Mouse (Mus musculus): ENCODE measurements at regions not wholly inside any gene's neighbourhood (a gene's known extent, or its start where the extent isn't known, plus 50 kb on each side); places are given as distances from the start of the nearest gene placed in this dataset.

DNA sequence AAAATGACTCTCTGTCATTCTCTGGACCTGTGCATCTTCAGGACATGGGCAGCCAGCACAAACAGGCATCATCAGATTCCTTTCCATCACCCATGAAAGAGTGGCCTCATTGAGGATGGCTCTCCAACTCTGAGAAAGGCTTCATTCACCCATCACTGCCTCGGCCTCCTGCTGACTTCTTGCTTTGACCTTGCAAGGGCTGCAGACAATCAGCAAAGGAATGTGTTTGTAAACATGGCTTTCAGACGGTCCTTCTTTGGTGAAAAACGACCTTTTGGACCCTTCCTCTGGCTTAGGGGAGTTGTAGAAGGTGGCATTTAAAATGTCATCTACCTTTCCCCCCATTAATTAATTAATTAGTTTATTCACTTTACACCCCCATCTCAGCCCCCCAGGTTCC lies 134.3 kb downstream of the Moxd1 start:
- Histone ChIP-seq H3K4me2 (ENCODE audit: low read depth, low read length) (no peak overlapping the region), H3K27ac (ENCODE audit: low read length) (no peak overlapping the region), H3K27me3 (ENCODE audit: control insufficient read depth, insufficient read depth, low read depth, low read length) (no peaks in the 10 kb centered on the region), H3K9me3 (replicated peaks; ENCODE audit: control insufficient read depth, low read length) (no peaks in the 10 kb centered on the region), H3K4me3 (ENCODE audit: low read depth, low read length) (no peak overlapping the region), H3K36me3 (ENCODE audit: control insufficient read depth, insufficient read depth) (no peaks in the 10 kb centered on the region), H3K4me1 (ENCODE audit: control insufficient read depth, low read depth, low read length) (no peaks in the 10 kb centered on the region), H3K9ac (ENCODE audit: low read depth, low read length) (no peak overlapping the region)
- ATAC-seq (ENCODE audit: low read depth) = no peak
- WGBS (ENCODE audit: insufficient replicate concordance) = 9% methylated on average over 3 of the region's 3 CpGs

DNA sequence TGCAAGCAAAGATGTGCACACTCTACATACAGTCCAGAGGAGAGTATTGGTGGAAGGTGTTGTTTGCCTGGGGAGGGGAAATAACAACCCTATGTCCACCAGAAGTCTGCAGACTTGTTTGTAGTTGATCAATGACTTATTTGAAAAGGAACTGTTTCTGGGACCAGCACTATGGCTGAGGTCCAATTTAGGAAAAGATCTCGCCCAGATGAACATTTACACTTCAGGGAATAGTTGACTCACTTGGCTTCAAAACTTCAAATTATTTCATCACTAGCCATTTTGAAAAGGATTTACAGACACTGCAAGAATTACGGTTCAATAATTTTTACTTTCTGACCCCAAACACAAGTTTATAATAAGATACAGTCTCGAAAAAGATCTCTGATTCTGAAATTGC lies 138.1 kb downstream of the Moxd1 start:
- no peak for ATAC-seq (ENCODE audit: low read depth)
- WGBS (ENCODE audit: insufficient replicate concordance) = 55% methylated on average over 3 of the region's 3 CpGs
- no peak overlapping the region for H3K27ac ChIP-seq (ENCODE audit: low read length)
- H3K9ac ChIP-seq (ENCODE audit: low read depth, low read length) = no peak overlapping the region
- H3K4me1 ChIP-seq (ENCODE audit: control insufficient read depth, low read depth, low read length) = no peaks in the 10 kb centered on the region
- no peaks in the 10 kb centered on the region for H3K27me3 ChIP-seq (ENCODE audit: control insufficient read depth, insufficient read depth, low read depth, low read length)
- no peak overlapping the region for H3K4me2 ChIP-seq (ENCODE audit: low read depth, low read length)
- H3K36me3 ChIP-seq (ENCODE audit: control insufficient read depth, insufficient read depth) = no peaks in the 10 kb centered on the region
- H3K4me3 ChIP-seq (ENCODE audit: low read depth, low read length) = no peak overlapping the region
- no peaks in the 10 kb centered on the region for H3K9me3 ChIP-seq (replicated peaks; ENCODE audit: control insufficient read depth, low read length)

DNA sequence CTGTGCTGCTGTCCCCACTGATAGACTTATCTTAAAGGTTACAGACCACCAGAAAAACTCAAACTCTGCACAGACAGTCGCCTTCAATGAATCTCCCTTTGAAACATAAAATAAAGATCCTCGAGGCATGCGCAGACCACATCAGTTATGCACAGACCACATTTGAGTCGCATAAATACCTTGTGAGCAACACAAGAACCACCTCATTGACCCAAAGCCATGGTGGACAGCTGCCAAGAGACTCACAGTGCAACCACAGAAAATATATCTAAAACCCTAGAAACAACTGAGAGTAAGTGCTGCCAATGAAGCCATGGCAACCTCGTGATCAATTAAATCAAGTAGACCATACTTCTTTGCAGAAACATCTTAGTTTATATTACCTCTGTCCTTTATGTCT lies 142.1 kb downstream of the Moxd1 start:
- no peaks in the 10 kb centered on the region for H3K27me3 ChIP-seq (ENCODE audit: control insufficient read depth, insufficient read depth, low read depth, low read length)
- no peak for ATAC-seq (ENCODE audit: low read depth)
- H3K4me1 ChIP-seq (ENCODE audit: control insufficient read depth, low read depth, low read length) = no peaks in the 10 kb centered on the region
- H3K4me2 ChIP-seq (ENCODE audit: low read depth, low read length) = no peak overlapping the region
- no peak overlapping the region for H3K27ac ChIP-seq (ENCODE audit: low read length)
- no peaks in the 10 kb centered on the region for H3K36me3 ChIP-seq (ENCODE audit: control insufficient read depth, insufficient read depth)
- no peak overlapping the region for H3K9ac ChIP-seq (ENCODE audit: low read depth, low read length)
- H3K9me3 ChIP-seq (replicated peaks; ENCODE audit: control insufficient read depth, low read length) = no peaks in the 10 kb centered on the region
- no peak overlapping the region for H3K4me3 ChIP-seq (ENCODE audit: low read depth, low read length)
- 61% methylated on average over 5 of the region's 5 CpGs for WGBS (ENCODE audit: insufficient replicate concordance)

GRCm38 (mm10) chr10:24367010-24367409 lies 143.7 kb downstream of the Moxd1 start:
- Histone ChIP-seq H3K9ac (ENCODE audit: low read depth, low read length) (no peak overlapping the region), H3K4me1 (ENCODE audit: control insufficient read depth, low read depth, low read length) (no peaks in the 10 kb centered on the region), H3K9me3 (replicated peaks; ENCODE audit: control insufficient read depth, low read length) (no peaks in the 10 kb centered on the region), H3K27ac (ENCODE audit: low read length) (no peak overlapping the region), H3K4me3 (ENCODE audit: low read depth, low read length) (no peak overlapping the region), H3K4me2 (ENCODE audit: low read depth, low read length) (no peak overlapping the region), H3K36me3 (ENCODE audit: control insufficient read depth, insufficient read depth) (no peaks in the 10 kb centered on the region), H3K27me3 (ENCODE audit: control insufficient read depth, insufficient read depth, low read depth, low read length) (no peaks in the 10 kb centered on the region)
- WGBS (ENCODE audit: insufficient replicate concordance) = 70% methylated on average over 5 of the region's 5 CpGs
- ATAC-seq (ENCODE audit: low read depth) = no peak

GRCm38 (mm10) chr10:24373957-24374356 lies 150.6 kb downstream of the Moxd1 start:
- 44% methylated on average over 6 of the region's 6 CpGs for WGBS (ENCODE audit: insufficient replicate concordance)
- no peak for ATAC-seq (ENCODE audit: low read depth)

DNA sequence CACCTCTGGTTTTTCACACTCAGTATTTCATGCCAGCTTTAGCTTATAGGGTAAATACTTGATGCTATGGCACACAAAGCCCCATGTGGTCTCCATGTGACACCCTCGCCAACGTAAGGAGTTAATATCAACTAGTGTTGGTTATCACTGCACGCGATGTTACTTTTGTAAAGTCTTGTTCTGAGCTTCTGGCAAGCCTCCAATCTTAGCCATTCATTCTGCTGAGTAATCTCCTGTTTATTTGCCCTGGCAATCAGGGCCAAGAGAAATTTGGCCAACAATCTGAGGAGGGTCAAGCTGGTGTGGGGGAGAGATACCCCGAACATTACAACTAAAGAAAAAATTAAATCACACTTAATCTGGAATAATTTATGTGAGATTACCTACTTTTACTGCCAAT lies 156.0 kb downstream of the Moxd1 start:
- Histone ChIP-seq H3K27ac (ENCODE audit: low read length) (no peak overlapping the region), H3K9ac (ENCODE audit: low read depth, low read length) (no peak overlapping the region), H3K9me3 (replicated peaks; ENCODE audit: control insufficient read depth, low read length) (no peaks in the 10 kb centered on the region), H3K27me3 (ENCODE audit: control insufficient read depth, insufficient read depth, low read depth, low read length) (no peaks in the 10 kb centered on the region), H3K4me3 (ENCODE audit: low read depth, low read length) (no peak overlapping the region), H3K4me1 (ENCODE audit: control insufficient read depth, low read depth, low read length) (no peaks in the 10 kb centered on the region), H3K36me3 (ENCODE audit: control insufficient read depth, insufficient read depth) (no peaks in the 10 kb centered on the region), H3K4me2 (ENCODE audit: low read depth, low read length) (no peak overlapping the region)
- ATAC-seq (ENCODE audit: low read depth) = no peak
- 80% methylated on average over 5 of the region's 5 CpGs for WGBS (ENCODE audit: insufficient replicate concordance)

More at GRCm38 (mm10) chr10:24373957-24374356, 150.6 kb downstream of the Moxd1 start:
- Histone ChIP-seq H3K27me3 (ENCODE audit: control insufficient read depth, insufficient read depth, low read depth, low read length) (no peaks in the 10 kb centered on the region), H3K9me3 (replicated peaks; ENCODE audit: control insufficient read depth, low read length) (no peaks in the 10 kb centered on the region), H3K4me1 (ENCODE audit: control insufficient read depth, low read depth, low read length) (no peaks in the 10 kb centered on the region), H3K36me3 (ENCODE audit: control insufficient read depth, insufficient read depth) (no peaks in the 10 kb centered on the region), H3K27ac (ENCODE audit: low read length) (no peak overlapping the region), H3K4me3 (ENCODE audit: low read depth, low read length) (no peak overlapping the region), H3K4me2 (ENCODE audit: low read depth, low read length) (no peak overlapping the region), H3K9ac (ENCODE audit: low read depth, low read length) (no peak overlapping the region)

DNA sequence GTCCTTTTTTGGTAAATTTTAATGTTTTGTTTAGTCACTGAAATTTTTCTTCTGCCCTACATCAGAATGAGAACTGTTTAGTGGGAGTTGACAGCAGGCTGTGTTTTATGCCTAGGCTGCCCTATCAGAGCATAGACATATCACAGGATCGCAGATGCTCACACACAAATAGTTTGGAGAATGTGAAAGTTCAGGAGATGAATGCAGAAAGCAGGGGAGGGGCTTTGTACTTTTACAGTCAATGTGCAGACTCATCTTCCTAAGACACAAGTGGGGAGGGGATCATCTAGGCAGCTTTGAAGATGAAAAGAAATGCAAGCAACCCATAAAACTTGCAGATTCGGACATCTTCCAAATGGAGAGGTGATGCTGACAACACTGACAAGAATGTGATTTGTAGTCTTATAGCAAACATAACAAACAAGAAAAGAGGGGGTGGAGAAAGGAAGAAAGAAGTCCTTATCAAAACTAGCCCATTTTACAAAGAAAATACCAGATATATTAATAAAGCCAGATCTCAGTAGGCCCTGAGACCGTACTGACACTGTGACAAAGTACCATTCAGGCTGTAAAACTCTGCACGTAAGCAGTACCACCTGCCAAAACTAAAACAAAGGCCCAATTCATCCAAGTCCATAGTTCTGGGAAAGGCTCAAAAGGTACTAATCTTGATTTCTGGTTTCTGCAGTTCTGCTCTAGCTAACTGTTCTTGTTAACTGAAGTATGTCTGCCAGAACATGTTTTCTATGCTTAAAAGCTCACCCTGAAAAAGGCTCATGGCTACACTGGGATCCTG lies 157.4 kb downstream of the Moxd1 start:
- Histone ChIP-seq H3K9me3 (replicated peaks; ENCODE audit: control insufficient read depth, low read length) (no peaks in the 10 kb centered on the region), H3K27me3 (ENCODE audit: control insufficient read depth, insufficient read depth, low read depth, low read length) (no peaks in the 10 kb centered on the region), H3K36me3 (ENCODE audit: control insufficient read depth, insufficient read depth) (no peaks in the 10 kb centered on the region), H3K9ac (ENCODE audit: low read depth, low read length) (no peak overlapping the region), H3K27ac (ENCODE audit: low read length) (no peak overlapping the region), H3K4me1 (ENCODE audit: control insufficient read depth, low read depth, low read length) (no peaks in the 10 kb centered on the region), H3K4me2 (ENCODE audit: low read depth, low read length) (no peak overlapping the region), H3K4me3 (ENCODE audit: low read depth, low read length) (no peak overlapping the region)
- ATAC-seq (ENCODE audit: low read depth) = no peak
- 63% methylated on average over 4 of the region's 4 CpGs for WGBS (ENCODE audit: insufficient replicate concordance)

DNA sequence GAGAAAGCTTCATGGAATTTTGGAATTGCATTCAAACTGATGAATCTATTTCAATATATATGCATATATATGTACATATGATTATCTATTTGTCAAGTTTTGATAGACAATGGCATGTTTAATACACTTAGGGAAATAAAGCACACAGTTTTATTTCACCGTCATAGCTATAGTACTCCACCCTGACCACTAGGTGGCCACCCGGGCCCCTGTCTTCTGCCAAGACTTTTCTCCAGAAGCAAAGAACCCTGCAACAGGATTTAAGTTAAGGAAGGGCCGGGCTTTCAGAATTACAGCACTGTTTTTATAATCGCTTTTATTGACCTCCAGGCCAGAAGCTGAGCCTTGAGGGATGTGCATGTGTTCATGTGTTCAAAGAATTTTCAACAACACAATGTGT lies 158.6 kb downstream of the Moxd1 start:
- Histone ChIP-seq H3K4me2 (ENCODE audit: low read depth, low read length) (no peak overlapping the region), H3K4me3 (ENCODE audit: low read depth, low read length) (no peak overlapping the region), H3K9me3 (replicated peaks; ENCODE audit: control insufficient read depth, low read length) (no peaks in the 10 kb centered on the region), H3K9ac (ENCODE audit: low read depth, low read length) (no peak overlapping the region), H3K27ac (ENCODE audit: low read length) (no peak overlapping the region), H3K36me3 (ENCODE audit: control insufficient read depth, insufficient read depth) (no peaks in the 10 kb centered on the region), H3K27me3 (ENCODE audit: control insufficient read depth, insufficient read depth, low read depth, low read length) (no peaks in the 10 kb centered on the region), H3K4me1 (ENCODE audit: control insufficient read depth, low read depth, low read length) (no peaks in the 10 kb centered on the region)
- WGBS (ENCODE audit: insufficient replicate concordance) = 22% methylated on average over 4 of the region's 4 CpGs
- ATAC-seq (ENCODE audit: low read depth) = no peak

DNA sequence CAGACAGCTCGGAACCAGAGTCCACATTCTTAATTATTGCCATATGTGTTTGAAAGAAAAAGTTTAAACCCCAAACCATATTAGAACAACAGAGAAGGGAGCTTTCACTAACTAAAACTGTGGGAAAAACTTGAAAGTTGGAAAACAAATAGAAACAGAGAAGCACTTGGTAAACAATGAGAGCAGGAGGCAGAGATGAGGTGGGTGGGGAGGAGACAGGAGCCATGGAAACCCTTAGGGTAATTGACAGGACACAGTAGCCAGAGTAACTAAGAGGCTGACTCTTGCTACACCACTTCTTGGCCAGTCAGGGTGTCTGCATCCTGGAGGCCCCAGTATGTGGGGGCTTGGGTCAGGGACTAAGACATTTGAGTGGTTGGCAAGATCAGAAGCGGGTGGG lies 160.7 kb downstream of the Moxd1 start:
- 69% methylated on average over 2 of the region's 2 CpGs for WGBS (ENCODE audit: insufficient replicate concordance)
- Histone ChIP-seq H3K4me2 (ENCODE audit: low read depth, low read length) (no peak overlapping the region), H3K9ac (ENCODE audit: low read depth, low read length) (no peak overlapping the region), H3K4me1 (ENCODE audit: control insufficient read depth, low read depth, low read length) (no peaks in the 10 kb centered on the region), H3K9me3 (replicated peaks; ENCODE audit: control insufficient read depth, low read length) (no peaks in the 10 kb centered on the region), H3K27ac (ENCODE audit: low read length) (no peak overlapping the region), H3K27me3 (ENCODE audit: control insufficient read depth, insufficient read depth, low read depth, low read length) (no peaks in the 10 kb centered on the region), H3K4me3 (ENCODE audit: low read depth, low read length) (no peak overlapping the region), H3K36me3 (ENCODE audit: control insufficient read depth, insufficient read depth) (no peaks in the 10 kb centered on the region)
- no peak for ATAC-seq (ENCODE audit: low read depth)
